ENCODE assay signal across 7 mouse cellular contexts in the genomic region with DNA sequence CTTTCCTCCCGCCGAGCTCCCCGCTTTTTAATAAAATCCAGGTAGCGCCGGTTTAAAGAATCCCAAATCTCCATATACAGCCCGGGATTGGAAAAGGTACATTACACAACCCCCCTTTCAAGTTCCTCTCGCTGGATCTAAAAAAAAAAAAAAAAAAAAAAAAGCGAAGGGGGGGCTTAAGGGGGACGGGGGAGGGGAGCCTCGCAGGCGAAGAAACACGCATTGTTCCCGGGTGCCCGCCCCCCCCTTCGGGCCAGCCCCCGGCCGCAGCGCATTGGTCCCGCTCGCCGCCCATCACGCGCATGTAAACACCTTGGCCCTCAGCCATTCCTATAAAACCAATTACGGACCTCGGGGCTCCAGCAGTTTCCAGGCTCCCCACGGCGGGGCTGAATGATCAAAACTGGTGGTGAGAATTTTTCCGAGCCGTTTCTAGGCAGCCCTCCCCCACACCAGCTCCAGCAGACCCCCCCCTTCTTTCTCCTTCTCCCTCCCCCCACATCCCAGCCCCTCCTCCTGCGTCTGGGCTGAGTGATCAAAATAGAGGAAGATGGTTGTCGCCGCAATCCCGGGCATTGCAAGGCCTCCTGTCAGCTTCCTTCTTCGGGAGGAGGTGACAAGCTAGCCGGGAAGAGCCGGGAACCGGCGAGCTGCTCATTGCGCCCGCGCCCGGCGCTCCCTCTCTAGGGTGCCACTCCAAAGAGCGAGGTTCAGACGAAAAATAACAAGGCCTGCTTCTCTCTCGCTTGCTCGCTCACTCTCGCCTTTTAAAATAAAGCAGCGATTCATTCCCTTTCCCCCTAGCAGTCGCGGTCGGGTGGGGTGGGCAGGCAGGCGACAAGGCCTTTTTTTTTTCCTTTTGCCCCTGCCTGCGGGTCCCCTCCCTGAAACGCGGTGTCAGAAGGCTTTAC. TPM values are rescaled to one million over a fixed set of nuclear protein-coding genes. Genes with fewer than 3 reads are reported as not detected.
DNase-seq lines count a peak whose midpoint lies in the region; ATAC-seq and TF ChIP-seq lines count a peak whose summit lies in the region.

Tnrc18 (minus strand) TSS at position 139 of the 911 bp plus-strand sequence.

- H3K79me2 ChIP-seq in heart, adult 2 months (replicated peaks; ENCODE audit: control insufficient read depth, insufficient read depth, low read length) = peaks cover 5% of the 10 kb centered on the region; the same call in 1 of the 2 replicates

- under 1% methylated on average over 53 of the region's 56 CpGs for WGBS in embryonic facial prominence, embryonic 13.5 days
- WGBS in heart, adult 2 months = under 1% methylated on average over 56 of the region's 56 CpGs
- under 1% methylated on average over 56 of the region's 56 CpGs for WGBS in limb, embryonic 12.5 days
- under 1% methylated on average over 53 of the region's 56 CpGs for WGBS in midbrain, embryonic 15.5 days

- peak; percentile 98 to 100 for DNase-seq in adrenal gland, postnatal 4 days (ENCODE audit: low spot score in 2 of 2)
- DNase-seq in heart, adult 2 months = peak; percentile 99 to 100
- DNase-seq in kidney, adult 8-10 months = peak; percentile 99 to 100
- peak; percentile 74 to 91 for DNase-seq in spleen, postnatal 10 days (ENCODE audit: low spot score in 2 of 2)

- H3K4me1 ChIP-seq in embryonic facial prominence, embryonic 13.5 days = peaks cover 12% of the 10 kb centered on the region
- H3K4me1 ChIP-seq in heart, adult 2 months (ENCODE audit: control insufficient read depth, insufficient read depth, low read length) = peaks cover 5% of the 10 kb centered on the region
- H3K4me1 ChIP-seq in limb, embryonic 12.5 days (replicated peaks) = peaks cover 7% of the 10 kb centered on the region
- peaks cover 12% of the 10 kb centered on the region for H3K4me1 ChIP-seq in midbrain, embryonic 15.5 days

- H3K9me3 ChIP-seq in embryonic facial prominence, embryonic 13.5 days = no peaks in the 10 kb centered on the region
- no peaks in the 10 kb centered on the region for H3K9me3 ChIP-seq in limb, embryonic 12.5 days
- no peaks in the 10 kb centered on the region for H3K9me3 ChIP-seq in midbrain, embryonic 15.5 days

- intact Hi-C loops in heart, adult 2 months (cut with DNase I) = loop anchor here (1.0 to 5.0 kb wide), 2 partner anchors 89 to 115 kb away; partner anchors contain the start of gene Actb

- TF ChIP-seq EP300 in heart, adult 2 months (IDR thresholded peaks at IDR 0.05; ENCODE audit: insufficient read depth, low read depth, low read length) = peak; percentile 92

- H3K4me2 ChIP-seq in embryonic facial prominence, embryonic 13.5 days = peak within 1 kb of the TSS; percentile 97
- peak within 1 kb of the TSS; percentile 93 for H3K4me2 ChIP-seq in limb, embryonic 12.5 days
- H3K4me2 ChIP-seq in midbrain, embryonic 15.5 days = peak within 1 kb of the TSS; percentile 93

- H3K27me3 ChIP-seq in embryonic facial prominence, embryonic 13.5 days = no peaks in the 10 kb centered on the region
- no peaks in the 10 kb centered on the region for H3K27me3 ChIP-seq in heart, adult 2 months (ENCODE audit: control insufficient read depth, insufficient read depth, low read length)
- no peaks in the 10 kb centered on the region for H3K27me3 ChIP-seq in limb, embryonic 12.5 days
- no peaks in the 10 kb centered on the region for H3K27me3 ChIP-seq in midbrain, embryonic 15.5 days (replicated peaks)

- peaks cover 25% of the 10 kb centered on the region for H3K36me3 ChIP-seq in embryonic facial prominence, embryonic 13.5 days
- H3K36me3 ChIP-seq in heart, adult 2 months (ENCODE audit: control insufficient read depth, insufficient read depth, low read length) = peaks cover 1% of the 10 kb centered on the region; the same call in 1 of the 2 replicates
- H3K36me3 ChIP-seq in limb, embryonic 12.5 days = peaks cover 23% of the 10 kb centered on the region
- H3K36me3 ChIP-seq in midbrain, embryonic 15.5 days (replicated peaks) = no peaks in the 10 kb centered on the region

- TF ChIP-seq POLR2A in heart, adult 2 months (IDR thresholded peaks at IDR 0.05; ENCODE audit: insufficient read depth, low read depth, low read length) = peak; percentile 98

- H3K9ac ChIP-seq in embryonic facial prominence, embryonic 13.5 days = peak within 1 kb of the TSS; percentile 100
- peak within 1 kb of the TSS; percentile 96 for H3K9ac ChIP-seq in heart, adult 2 months (ENCODE audit: low read depth, low read length)
- peak within 1 kb of the TSS; percentile 100 for H3K9ac ChIP-seq in limb, embryonic 12.5 days (replicated peaks)
- H3K9ac ChIP-seq in midbrain, embryonic 15.5 days = peak within 1 kb of the TSS; percentile 99

- peak within 1 kb of the TSS; percentile 98 for H3K4me3 ChIP-seq in embryonic facial prominence, embryonic 13.5 days
- peak within 1 kb of the TSS; percentile 93 for H3K4me3 ChIP-seq in heart, adult 2 months
- H3K4me3 ChIP-seq in limb, embryonic 12.5 days (replicated peaks) = peak within 1 kb of the TSS; percentile 100
- H3K4me3 ChIP-seq in midbrain, embryonic 15.5 days = peak within 1 kb of the TSS; percentile 77

- peak within 1 kb of the TSS; percentile 100 for H3K27ac ChIP-seq in embryonic facial prominence, embryonic 13.5 days
- H3K27ac ChIP-seq in heart, adult 2 months = peak within 1 kb of the TSS; percentile 100
- H3K27ac ChIP-seq in limb, embryonic 12.5 days = peak within 1 kb of the TSS; percentile 100
- H3K27ac ChIP-seq in midbrain, embryonic 15.5 days = peak within 1 kb of the TSS; percentile 99

- peak; percentile 66 for ATAC-seq in embryonic facial prominence, embryonic 13.5 days (ENCODE audit: insufficient number of reproducible peaks, insufficient read depth, low FRiP score, low TSS enrichment, low read depth)
- peak; percentile 54 for ATAC-seq in limb, embryonic 12.5 days (ENCODE audit: insufficient number of reproducible peaks, insufficient read depth, low FRiP score, low TSS enrichment, low read depth)
- ATAC-seq in midbrain, embryonic 15.5 days (replicated peaks) = peak; percentile 79

- TF ChIP-seq CTCF in heart, adult 2 months (IDR thresholded peaks at IDR 0.05) = no peak

RNA-seq across cellular contexts. Expression of gene Tnrc18, which starts in this region (rescaled TPM):
- total RNA-seq in adrenal gland, postnatal 4 days (2021) = 100 to 1,000 TPM; 149 to 153 TPM
- polyA plus RNA-seq in embryonic facial prominence, embryonic 13.5 days (2015; fragmentation: Nextera tagmentation; extraction: Ambion mirVana) = 44.0 and 55.7 TPM in 2 replicates
- total RNA-seq in heart, adult 2 months (2021) = 10 to 100 TPM; 49.7 to 60.3 TPM
- 15.1 and 18.5 TPM in 2 replicates for polyA plus RNA-seq in heart, adult 2 months (2012; rRNA removed)
- polyA plus RNA-seq in limb, embryonic 12.5 days (2016; fragmentation: Nextera tagmentation; extraction: Ambion mirVana) = 60.9 and 61.2 TPM in 2 replicates
- 36.3 and 38.6 TPM in 2 replicates for polyA plus RNA-seq in midbrain, embryonic 15.5 days (2015; fragmentation: Nextera tagmentation; extraction: Ambion mirVana)

Comparison
In these comparisons a context has a peak if more than half of its experiments do, and no peak if none do; other contexts are left out.
1. Peak in every context shown above with its lines: DNase-seq, ATAC-seq, H3K4me3 ChIP-seq and H3K27ac ChIP-seq.